Mouse (Mus musculus) CD4-positive, CD25-positive, alpha-beta regulatory T cell, adult 4 months (primary cell): ENCODE results near the gene P2ry4. TPM values are rescaled to one million over a fixed set of nuclear protein-coding genes. Genes with fewer than 3 reads are reported as not detected.
A peak's percentile ranks its signal among the peaks of the same experiment; 100 is the strongest.

Experiments used
- ATAC-seq: one replicate; pipeline ENCODE4 v1.8.0; 2017
- polyA plus RNA-seq, 2 experiments: library from polyadenylated mRNA; unstranded; fragments of 100-300 nt; shearing (Covaris generic); gene quantifications; one replicate each; pipeline ENCODE4 v1.2.1; 2017

The P2ry4 gene
- polyA plus RNA-seq = under 1 TPM in 1 of 2 experiments, not detected in 1; 0.12 TPM

GRCm38 (mm10) chrX:100594791-100595190 lies at the start of gene P2ry4:
Gene P2ry4, minus strand, starts transcription at chrX:100594869.
- no peak for ATAC-seq

GRCm38 (mm10) chrX:100638477-100638876 lies 43.8 kb upstream of the P2ry4 start:
- no peak for ATAC-seq

GRCm38 (mm10) chrX:100629076-100629475 lies 34.4 kb upstream of the P2ry4 start:
- no peak for ATAC-seq

- ATAC-seq = peak; percentile 100
Observed at GRCm38 (mm10) chrX:100625802-100626793, 31.4 kb upstream of the P2ry4 start, which contains the start of gene Pdzd11. Gene Pdzd11, minus strand, starts transcription at chrX:100626568.

- no peak for ATAC-seq
Observed at GRCm38 (mm10) chrX:100625546-100625801, 30.8 kb upstream of the P2ry4 start, which contains the start of gene Kif4. Gene Kif4, plus strand, starts transcription at chrX:100625737.

- no peak for ATAC-seq
Observed at GRCm38 (mm10) chrX:100625146-100625545, 30.5 kb upstream of the P2ry4 start.

GRCm38 (mm10) chrX:100624242-100624641 lies 29.6 kb upstream of the P2ry4 start:
- ATAC-seq = no peak

GRCm38 (mm10) chrX:100621366-100621765 lies 26.7 kb upstream of the P2ry4 start:
- no peak for ATAC-seq

GRCm38 (mm10) chrX:100618488-100618887 lies 23.8 kb upstream of the P2ry4 start:
- ATAC-seq = no peak

GRCm38 (mm10) chrX:100605314-100605713 lies 10.6 kb upstream of the P2ry4 start, which contains the start of gene Arr3:
Gene Arr3, plus strand, starts transcription at chrX:100605497.
- no peak for ATAC-seq

GRCm38 (mm10) chrX:100599755-100600154 lies 5.1 kb upstream of the P2ry4 start:
- no peak for ATAC-seq

GRCm38 (mm10) chrX:100597439-100597838 lies 2.8 kb upstream of the P2ry4 start:
- no peak for ATAC-seq

GRCm38 (mm10) chrX:100571951-100572350 lies 22.7 kb downstream of the P2ry4 start, which contains the start of gene Awat1:
Gene Awat1, plus strand, starts transcription at chrX:100572251.
- no peak for ATAC-seq

- no peak for ATAC-seq
Observed at GRCm38 (mm10) chrX:100565696-100566095, 29.0 kb downstream of the P2ry4 start.

- ATAC-seq = no peak
Observed at GRCm38 (mm10) chrX:100556026-100556425, 38.6 kb downstream of the P2ry4 start.

Other genes with a start within 250 kb of the P2ry4 start
- gene Otud6a, start 165.9 kb downstream of the P2ry4 start, polyA plus RNA-seq = under 1 TPM in 1 of 2 experiments, not detected in 1; 0.80 TPM
- gene Awat2, start 152.2 kb downstream of the P2ry4 start, polyA plus RNA-seq = 1 to 10 TPM; 1.0 to 1.5 TPM
- gene Igbp1, start 100.6 kb downstream of the P2ry4 start, polyA plus RNA-seq = 10 to 100 TPM; 71.5 to 83.7 TPM
- gene Dgat2l6, start 70.0 kb downstream of the P2ry4 start, polyA plus RNA-seq = not detected
- not detected for gene Awat1, start 22.6 kb downstream of the P2ry4 start, polyA plus RNA-seq
- gene Arr3, start 10.6 kb upstream of the P2ry4 start, polyA plus RNA-seq = not detected
- 1 to 10 TPM; 1.6 to 4.6 TPM for gene Kif4, start 30.9 kb upstream of the P2ry4 start, polyA plus RNA-seq
- 10 to 100 TPM; 45.0 to 55.4 TPM for gene Pdzd11, start 31.7 kb upstream of the P2ry4 start, polyA plus RNA-seq
- not detected for gene Gdpd2, start 135.0 kb upstream of the P2ry4 start, polyA plus RNA-seq
- 1 to 10 TPM; 4.1 to 6.4 TPM for gene Dlg3, start 172.9 kb upstream of the P2ry4 start, polyA plus RNA-seq